Mouse (Mus musculus) myocyte (in vitro differentiated cells): ENCODE results near the gene Olfr392.

ENCODE experiments used
- CEBPB ChIP-seq: IDR thresholded peaks from 2 replicates; pipeline ENCODE4 v1.6.1; 2011; ENCODE audit warnings: mild to moderate bottlenecking, moderate library complexity; ENCODE audit not compliant: poor library complexity, insufficient read depth, severe bottlenecking
- E2F4 ChIP-seq: IDR thresholded peaks from one replicate; pipeline ENCODE4 v1.6.1; 2011; ENCODE audit warnings: mild to moderate bottlenecking, control low read depth, moderate library complexity; ENCODE audit not compliant: insufficient read depth
- MAX ChIP-seq: IDR thresholded peaks from one replicate; pipeline ENCODE4 v1.6.1; 2011; ENCODE audit warnings: low read depth, mild to moderate bottlenecking, control low read depth
- MYOD1 ChIP-seq, 3 experiments: IDR thresholded peaks; one replicate each; pipeline ENCODE4 v1.6.1; 2011; ENCODE audit warnings: control low read depth in 2 of 3, low read depth in 2 of 3, mild to moderate bottlenecking in 2 of 3, moderate library complexity in 1 of 3; ENCODE audit not compliant: insufficient read length in 2 of 3, control insufficient read depth in 1 of 3
- MYOG ChIP-seq, 3 experiments: IDR thresholded peaks; one replicate each; pipeline ENCODE4 v1.6.1; 2011; ENCODE audit warnings: control low read depth in 2 of 3, low read depth in 2 of 3, mild to moderate bottlenecking in 2 of 3; ENCODE audit not compliant: insufficient read length in 2 of 3, control insufficient read depth in 1 of 3, insufficient read depth in 1 of 3
- POLR2A ChIP-seq: IDR thresholded peaks from one replicate; pipeline ENCODE4 v1.6.1; 2011; ENCODE audit warnings: low read depth, mild to moderate bottlenecking, control low read depth, moderate library complexity; ENCODE audit not compliant: insufficient read length
- POLR2AphosphoS2 ChIP-seq: IDR thresholded peaks from one replicate; pipeline ENCODE4 v1.6.1; 2011; ENCODE audit warnings: low read depth, control low read depth; ENCODE audit not compliant: insufficient read length
- REST ChIP-seq: IDR thresholded peaks from one replicate; pipeline ENCODE4 v1.6.1; 2011; ENCODE audit warnings: mild to moderate bottlenecking, control low read depth, moderate library complexity; ENCODE audit not compliant: insufficient read depth, insufficient read length
- SRF ChIP-seq: IDR thresholded peaks from one replicate; pipeline ENCODE4 v1.6.1; 2011; ENCODE audit warnings: low read depth; ENCODE audit not compliant: control insufficient read depth, insufficient read length
- TCF12 ChIP-seq: IDR thresholded peaks from one replicate; pipeline ENCODE4 v1.6.1; 2011; ENCODE audit warnings: mild to moderate bottlenecking, control low read depth; ENCODE audit not compliant: poor library complexity, insufficient read depth, severe bottlenecking
- TCF3 ChIP-seq: IDR thresholded peaks from one replicate; pipeline ENCODE4 v1.6.1; 2011; ENCODE audit warnings: low read depth, control low read depth; ENCODE audit not compliant: insufficient read length
- USF1 ChIP-seq: IDR thresholded peaks from one replicate; pipeline ENCODE4 v1.6.1; 2011; ENCODE audit warnings: low read depth, mild to moderate bottlenecking, control low read depth, moderate library complexity

GRCm38 (mm10) chr11:73782664-73783063 is 34.2 kb downstream of the Olfr392 start, which contains the start of gene Olfr390:
- TF ChIP-seq POLR2AphosphoS2 (no peak), POLR2A (no peak), USF1 (no peak), SRF (no peak), MYOG (IDR thresholded peaks at IDR 0.05; ENCODE audit: control insufficient read depth in 1 of 3, insufficient read depth in 1 of 3, insufficient read length in 2 of 3, low read depth in 2 of 3) (no peak), E2F4 (no peak), REST (no peak), MYOD1 (IDR thresholded peaks at IDR 0.05; ENCODE audit: control insufficient read depth in 1 of 3, insufficient read length in 2 of 3, low read depth in 2 of 3) (no peak), TCF3 (no peak), TCF12 (no peak), CEBPB (no peak), MAX (no peak)
